Mouse (Mus musculus) spleen, adult 18-20 months (tissue): ENCODE measurements at regions not wholly inside any gene's neighbourhood (a gene's known extent, or its start where the extent isn't known, plus 50 kb on each side); places are given as distances from the start of the nearest gene placed in this dataset.

Experiments
- DNase-seq, 2 experiments: peaks; one replicate each; pipeline ENCODE4 v3.0.0; 2022; ENCODE audit warnings: mixed read lengths in 2 of 2

DNA sequence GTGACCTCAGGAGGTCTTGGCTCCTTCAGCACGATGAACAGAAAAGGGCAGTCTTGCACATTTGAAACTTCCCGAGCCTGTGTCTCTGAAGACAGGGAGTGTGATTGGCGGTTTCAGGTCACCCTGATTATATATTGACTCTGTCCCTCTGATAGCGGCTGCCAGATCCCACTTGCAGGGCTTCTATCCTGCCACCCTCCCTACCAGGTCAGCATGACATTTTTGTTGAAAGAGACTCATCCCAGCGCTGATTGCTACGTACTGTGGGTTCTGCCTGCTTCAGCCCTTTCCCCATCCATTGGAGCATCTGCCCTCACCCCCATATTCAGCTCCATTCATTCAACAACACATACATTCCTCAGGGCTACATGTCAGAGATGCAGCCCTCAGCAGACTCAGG lies 466.7 kb downstream of the Etnk1 start:
- DNase-seq: no peak

DNA sequence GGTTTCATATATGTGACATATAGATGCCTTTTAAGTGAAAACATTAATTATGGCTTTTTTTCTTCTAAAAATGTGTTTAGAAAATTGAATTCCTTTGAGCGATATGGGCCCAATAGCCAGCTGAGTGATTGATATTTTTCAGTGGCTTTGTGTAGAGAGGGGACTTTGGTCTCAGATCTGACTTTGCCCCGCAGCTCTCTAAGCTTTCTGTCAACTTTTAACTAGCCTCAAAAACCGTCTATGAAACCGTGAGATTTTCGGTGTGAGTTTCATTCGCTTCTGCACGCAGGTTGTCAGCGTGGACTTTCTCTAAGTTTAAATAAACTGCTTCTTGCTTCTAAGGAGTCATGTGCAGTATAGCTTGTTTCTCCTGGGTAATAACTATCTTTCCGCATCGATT lies 467.3 kb downstream of the Etnk1 start:
- DNase-seq: no peak

DNA sequence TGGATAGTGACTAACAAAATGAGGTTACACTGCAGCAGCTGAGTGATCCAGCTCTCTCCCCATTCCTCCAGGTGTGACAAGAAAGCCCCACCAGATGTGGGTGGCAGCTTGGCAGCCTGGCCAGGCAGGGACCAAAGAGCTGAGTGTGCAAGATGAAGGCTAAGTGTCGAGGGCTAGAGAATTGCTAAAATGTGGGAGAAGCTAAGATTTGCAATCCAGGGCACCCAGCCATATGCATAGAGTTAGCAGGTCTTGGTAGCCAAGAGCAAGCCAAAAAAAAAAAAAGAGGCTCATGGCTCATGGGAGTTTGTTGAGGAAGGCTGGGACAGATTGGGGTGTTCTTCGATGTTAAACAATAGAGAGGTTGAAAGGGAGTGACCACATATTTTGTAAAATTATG lies 468.0 kb downstream of the Etnk1 start:
- DNase-seq: no peak

DNA sequence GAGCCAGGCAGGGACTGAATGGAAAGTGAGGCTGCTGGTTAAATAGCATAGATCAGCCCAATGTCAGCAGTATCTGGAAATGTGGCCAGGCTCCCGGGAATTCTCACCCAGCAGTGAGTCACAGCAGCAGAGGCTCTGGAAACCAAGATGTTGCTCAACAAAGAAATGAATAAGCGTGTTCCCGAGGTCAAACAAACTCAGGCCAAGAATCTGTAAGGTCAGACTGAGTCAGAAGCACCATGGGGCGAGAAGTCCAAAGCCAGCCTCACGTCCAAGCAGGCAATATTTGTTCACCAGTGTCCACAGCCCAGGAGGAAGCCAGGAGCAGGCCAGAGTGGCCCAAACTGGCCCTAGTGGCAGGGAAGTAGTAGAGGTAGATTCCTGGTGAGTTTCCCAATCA lies 473.6 kb downstream of the Etnk1 start:
- DNase-seq: no peak

DNA sequence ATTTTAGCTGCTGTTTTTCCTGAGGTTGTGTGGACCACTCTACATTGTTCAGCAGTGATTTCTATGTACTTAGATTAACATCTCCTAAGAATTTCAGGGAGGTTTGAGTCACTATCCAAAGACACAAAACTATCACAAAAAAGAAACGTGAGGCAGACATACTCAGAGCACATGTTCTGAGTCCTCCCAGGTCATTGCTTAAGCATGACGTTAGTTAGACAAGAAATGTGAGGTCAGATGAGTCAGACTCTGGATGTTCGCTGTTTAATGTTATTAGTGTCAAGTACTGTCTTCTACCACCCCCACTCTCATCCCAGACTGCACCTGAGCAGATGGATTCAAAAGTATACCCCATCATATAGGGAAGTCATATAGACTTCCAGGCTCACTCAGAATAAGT lies 475.0 kb downstream of the Etnk1 start:
- no peak for DNase-seq

DNA sequence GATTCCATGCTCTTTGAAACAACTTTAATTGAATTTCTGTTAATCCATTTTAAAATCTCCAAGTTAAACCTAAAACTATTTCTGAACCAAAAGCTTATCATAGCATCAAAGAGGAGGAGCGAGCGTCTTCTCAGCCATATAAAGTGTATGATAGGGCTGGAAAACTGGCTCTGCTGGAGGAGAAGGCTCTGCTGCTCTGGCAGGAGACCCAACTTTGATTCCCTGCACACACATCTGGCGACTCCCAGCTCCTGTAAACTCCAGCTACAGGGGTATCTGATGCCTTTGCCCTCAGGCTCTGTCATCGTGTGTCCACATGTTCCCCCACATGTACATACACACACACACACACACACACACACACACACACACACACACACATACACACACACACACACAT lies 479.0 kb downstream of the Etnk1 start:
- no peak for DNase-seq

DNA sequence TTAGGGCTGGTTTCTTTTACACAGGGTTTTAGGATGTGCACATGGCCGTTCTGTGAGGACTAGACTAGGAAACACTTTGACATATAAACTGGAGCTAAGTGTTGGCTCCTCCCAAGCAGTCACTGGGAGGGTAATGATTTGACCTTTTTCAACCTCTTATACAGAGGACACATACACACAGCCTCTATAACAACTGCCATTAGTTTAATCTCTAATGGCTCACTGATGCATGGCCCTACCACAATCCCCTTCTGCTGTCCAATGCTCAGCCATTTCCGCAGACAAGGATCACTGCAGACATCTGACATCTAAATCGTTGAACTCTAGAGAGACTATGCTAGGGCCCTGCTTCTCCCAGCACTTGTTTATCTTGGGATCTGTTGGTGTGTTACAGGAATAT lies 481.5 kb downstream of the Etnk1 start:
- DNase-seq: no peak

DNA sequence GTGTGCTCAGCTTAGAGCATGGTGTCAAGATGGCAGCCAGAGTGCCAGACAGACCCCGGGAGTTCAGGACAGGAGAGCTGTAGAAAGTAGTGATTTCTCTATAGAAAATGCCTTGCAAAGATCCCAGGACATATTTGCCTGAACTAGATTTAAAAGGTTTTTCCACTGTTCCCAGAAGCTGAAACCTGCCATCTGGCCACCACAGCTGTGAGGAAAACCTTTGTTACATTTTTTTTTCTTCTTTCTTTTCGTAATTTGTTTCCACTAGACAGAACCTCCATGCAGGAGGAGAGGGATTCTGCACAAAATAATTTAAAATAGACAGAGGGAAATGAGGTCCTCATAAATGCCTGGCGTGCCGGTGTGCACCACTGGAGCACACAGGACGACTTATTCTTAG lies 489.6 kb downstream of the Etnk1 start:
- no peak for DNase-seq

DNA sequence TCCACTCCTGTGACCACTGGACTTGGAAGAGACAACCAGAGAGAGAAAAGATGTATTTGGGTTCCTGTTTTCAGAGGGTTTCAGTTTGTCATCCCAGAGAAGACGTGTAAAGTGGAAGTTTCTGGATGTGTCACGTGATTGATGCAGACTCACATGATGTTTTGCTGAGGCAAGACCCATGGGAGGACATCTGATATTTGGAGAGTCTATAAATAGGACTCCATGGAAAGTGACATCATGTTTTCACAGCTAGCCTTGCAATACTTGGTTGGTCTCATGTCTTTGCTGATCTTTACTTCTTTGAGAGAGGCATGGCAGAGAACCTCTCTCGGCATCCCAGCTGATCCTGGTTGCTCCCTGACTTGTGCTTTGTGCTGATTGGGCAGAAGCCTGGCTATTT lies 493.8 kb downstream of the Etnk1 start:
- no peak for DNase-seq

DNA sequence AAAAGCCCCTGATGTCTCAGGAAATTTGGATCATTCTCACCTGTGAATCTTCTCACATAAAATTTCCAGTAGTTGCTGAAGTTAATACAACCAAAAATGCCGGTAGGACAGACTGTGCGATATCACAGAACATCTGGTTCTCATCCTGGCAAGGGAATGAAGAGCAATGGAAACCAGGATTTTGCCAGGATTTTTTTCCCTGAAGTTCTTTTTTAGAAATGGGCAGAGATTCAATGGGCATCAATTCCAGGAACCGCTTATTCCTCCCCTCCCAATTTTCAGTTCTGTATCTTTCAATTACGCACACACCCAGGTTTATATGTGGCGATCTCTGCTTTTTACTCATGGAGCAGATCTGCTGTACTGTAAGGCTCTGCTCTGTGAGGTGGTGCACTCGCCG lies 496.3 kb downstream of the Etnk1 start:
- DNase-seq: no peak

DNA sequence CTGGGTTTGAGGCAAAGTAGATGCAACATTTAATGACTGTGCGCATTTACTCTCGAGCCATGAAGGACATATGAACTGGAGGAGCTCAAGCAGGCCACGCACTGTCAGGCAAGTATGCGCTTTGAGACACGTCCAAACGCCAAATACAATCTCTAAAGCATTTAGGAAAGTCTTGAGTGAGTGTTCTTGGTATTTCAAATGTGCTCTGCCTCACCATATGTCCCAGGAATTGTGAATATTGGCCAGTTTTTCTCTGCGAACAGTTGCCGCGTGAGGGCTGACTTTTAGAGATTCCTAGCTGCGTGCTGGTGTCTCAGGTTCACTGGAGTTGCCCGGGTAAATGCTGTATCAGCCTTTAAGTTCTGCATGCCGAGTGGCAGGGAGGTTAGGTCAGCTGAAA lies 498.4 kb downstream of the Etnk1 start:
- DNase-seq: no peak

DNA sequence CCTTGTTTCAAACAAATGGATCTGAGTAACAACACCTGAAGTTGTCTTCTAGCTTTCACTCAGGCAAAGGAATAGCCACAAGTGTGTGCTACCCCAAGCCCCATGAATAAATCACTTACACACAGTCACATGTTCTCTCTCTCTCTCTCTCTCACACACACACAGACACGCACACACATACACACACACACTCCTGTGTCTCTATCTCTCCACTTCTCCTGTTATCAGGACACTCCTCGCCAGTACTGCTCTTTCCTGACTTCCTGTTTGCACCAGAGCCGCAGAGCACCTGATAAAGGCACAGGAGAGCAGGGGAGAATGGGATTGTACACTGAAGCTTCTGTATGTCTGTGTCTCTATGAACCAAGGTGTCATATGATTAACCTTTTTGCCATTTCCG lies 501.5 kb downstream of the Etnk1 start:
- no peak for DNase-seq

DNA sequence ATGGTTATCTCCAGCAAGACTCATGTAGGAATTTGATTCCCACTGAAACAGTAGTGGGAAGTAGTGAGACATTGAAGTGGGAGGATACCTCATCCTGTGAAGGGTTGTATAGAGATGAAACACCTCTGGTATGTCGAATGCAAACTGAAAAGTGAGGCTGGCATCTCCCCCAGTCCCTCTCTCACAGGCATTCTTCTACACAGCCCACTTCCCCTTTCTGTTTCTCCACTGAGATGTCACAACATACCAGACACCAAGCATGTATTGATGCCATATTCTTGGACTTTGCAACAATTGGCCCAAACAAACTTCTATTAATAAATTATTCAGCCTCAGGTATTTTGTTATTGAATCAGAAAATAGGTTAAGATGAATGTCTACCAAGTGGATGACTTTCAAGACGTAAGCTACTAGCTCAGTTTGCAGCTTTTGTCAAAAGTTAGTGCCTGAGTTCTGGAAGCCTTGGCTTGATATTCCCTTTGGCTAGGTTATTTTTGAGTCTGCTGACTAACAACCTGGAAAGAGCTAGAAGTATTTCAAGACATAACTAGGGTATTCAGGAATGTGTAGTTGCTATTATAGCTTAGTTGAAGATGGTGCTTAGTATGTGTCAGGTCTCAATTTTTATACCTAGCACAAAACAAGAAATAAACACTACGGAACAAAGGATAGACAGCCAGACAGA lies 502.6 kb downstream of the Etnk1 start:
- DNase-seq: no peak

DNA sequence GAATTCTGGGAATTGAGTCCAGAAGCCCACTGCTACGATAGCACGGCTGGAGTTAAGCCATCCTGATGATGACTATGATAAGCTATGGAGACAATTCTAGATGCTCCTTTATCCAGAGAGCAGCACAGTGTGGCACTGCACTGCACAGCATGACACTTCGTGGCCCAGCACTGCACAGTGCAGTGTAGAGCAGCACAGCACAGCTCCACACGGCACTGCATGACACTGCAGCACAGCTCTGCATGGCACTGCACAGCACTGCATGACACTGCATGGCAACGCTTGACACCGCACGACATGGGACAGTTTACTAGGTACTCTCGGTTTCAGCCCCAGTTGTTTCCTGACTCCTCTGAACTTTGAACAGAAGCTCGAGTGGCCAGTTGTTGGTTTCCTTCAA lies 523.1 kb downstream of the Etnk1 start:
- no peak for DNase-seq

DNA sequence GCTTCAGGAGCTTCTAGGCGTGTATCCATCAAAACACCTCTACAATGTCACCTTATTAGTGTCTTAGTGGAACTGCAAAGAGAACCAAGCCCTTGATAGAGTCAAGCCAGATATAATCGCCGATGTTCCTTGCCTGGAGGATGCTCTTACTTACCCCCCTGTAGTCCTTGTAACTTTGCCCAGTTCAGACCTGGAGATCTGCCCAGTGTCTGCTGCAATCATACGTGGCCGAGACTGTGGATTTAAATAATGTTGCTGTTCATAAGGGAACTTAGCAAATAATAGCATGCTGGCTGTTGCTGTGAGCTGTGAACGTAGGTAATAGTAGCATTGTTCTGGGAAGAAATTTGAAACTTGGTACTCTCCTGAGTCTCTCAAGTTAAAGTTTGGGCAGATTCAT lies 523.8 kb downstream of the Etnk1 start:
- DNase-seq: no peak

DNA sequence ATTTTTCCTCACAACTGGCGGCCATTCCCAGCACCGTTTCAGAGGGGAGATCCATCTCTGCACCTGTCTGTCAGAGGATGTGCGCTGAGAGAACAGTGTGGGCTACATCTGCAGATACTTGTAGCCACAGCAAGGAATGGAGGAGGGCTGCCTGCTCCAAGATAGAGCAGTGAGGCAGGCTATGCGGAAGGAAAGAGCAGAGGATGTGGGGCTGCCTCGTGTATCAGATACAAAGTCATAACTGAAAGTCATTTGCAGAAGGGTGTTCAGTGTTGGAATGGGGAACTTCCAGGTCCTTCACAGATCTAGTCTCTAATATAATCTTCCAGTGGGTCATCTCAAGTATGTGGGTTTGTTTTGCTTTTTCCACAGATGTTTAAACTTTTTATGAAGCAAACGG lies 531.0 kb downstream of the Etnk1 start:
- DNase-seq: no peak

DNA sequence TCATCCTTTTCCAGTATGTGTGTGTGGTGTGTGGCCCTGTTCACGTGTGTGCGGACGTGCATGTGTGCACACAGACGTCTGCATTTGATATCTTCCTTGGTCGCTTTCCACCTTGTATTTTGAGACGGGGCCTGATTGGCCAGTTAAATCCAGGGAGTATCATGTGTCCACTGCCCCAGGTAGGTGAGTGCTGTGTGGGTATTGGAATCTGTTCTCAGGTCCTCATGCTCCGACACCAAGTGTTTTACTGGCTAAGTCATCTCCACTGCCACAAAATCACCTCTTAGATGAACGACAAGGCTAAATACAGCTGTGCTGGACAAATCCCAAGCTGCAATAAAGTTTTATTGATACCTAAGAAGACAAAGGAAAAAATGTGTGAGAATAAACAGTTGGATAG lies 537.0 kb downstream of the Etnk1 start:
- no peak for DNase-seq

DNA sequence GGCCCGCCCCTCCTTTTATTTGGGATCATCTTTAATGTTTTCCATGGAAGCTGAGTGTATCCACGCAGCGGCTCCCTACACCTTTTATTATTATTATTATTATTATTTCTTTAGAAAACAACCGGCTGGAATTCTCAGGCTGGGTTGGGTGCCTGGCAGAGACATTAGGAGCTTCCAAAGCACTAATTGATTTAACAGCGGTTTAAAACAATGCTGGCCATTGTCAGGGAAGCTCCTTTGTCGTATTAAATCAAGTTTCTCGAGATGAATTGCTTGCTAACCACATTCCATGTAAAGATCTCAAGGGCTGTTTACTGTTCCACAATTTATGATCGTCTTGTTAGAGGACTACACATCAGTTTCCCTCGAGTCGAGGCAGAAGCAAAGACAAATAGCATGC lies 539.4 kb downstream of the Etnk1 start:
- no peak for DNase-seq

DNA sequence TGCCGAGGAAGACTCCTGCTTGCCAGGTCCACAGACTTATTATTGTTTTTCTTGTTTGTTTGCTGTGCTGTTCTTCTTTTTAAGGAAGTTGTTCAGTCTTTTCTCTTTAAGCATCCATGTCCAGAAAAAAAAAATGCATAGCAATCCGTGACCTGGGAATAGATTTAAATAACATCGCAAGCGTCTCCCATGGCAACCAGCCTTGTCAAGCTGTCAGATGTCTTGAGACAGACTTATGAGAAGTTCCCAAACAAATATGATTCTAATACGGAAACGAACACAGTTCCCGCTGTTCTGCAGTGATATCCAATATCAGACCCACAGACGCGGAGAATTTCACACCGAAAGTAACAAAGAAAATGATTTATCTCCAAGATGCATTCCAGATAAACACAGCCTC lies 547.4 kb downstream of the Etnk1 start:
- no peak for DNase-seq

DNA sequence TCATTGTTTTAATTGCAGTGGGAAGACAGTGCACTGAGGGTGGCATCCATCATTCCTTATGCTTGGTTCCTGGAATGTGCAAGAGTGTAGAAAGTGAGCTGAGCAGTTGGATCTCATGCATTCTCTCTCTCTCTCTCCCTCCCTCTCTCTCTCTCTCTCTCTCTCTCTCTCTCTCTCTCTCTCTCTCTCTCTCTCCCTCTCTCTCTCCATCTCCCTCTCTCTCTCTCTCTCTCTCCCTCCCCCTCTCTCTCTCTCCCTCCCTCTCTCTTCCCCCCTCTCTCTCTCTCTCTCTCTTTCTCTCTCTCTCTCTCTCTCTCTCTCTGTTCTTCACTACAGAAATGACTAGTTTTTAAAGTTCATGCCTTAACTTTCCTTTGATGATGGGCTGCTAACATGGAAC lies 583.1 kb downstream of the Etnk1 start:
- DNase-seq: no peak

DNA sequence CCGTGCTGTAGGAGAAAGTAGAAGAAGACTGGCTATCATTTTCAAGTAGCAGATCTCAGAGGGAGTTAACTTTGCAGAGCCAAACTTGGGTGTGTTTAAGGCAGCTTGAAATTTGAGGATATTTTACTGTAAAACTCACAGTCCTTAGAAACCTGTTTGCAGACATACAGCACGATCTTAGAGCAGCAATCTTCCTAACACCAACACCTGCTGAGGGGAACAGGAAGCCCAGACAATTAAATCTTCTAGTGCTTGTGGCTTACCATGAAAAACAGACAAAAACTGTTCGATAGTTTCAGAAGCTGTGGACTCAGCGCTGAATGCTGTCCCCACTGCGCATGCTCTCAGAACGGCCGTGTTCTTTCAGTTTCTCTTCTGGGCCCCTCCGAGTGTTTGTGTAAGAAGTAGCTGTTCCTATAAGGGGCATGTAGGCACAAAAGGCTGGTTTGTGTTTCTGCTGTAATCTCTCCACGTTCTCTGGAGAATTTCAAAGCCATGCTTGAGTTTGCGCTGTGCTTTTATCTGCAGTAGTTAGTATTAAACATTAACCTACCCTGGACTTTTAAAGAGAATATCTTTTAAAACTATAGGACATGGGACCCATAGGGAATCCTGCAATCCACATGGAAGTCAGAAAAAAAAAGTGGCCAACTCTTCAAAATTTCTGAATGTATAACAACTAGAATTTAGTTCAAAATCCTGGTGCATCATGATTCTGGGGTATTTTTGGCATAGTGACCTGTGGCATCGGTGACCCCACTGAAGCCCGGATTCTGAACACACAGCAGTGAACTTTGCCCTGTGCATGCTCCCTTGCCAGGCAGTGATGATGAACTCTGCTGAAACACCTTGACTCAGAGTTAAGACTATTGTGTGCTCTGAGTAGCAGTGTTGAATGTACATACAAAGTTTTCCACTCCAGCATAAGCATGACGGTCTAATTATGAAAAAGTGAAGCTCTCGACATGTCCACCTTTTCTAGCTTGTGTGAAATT lies 584.4 kb downstream of the Etnk1 start:
- peak; percentile 40 to 44 for DNase-seq

DNA sequence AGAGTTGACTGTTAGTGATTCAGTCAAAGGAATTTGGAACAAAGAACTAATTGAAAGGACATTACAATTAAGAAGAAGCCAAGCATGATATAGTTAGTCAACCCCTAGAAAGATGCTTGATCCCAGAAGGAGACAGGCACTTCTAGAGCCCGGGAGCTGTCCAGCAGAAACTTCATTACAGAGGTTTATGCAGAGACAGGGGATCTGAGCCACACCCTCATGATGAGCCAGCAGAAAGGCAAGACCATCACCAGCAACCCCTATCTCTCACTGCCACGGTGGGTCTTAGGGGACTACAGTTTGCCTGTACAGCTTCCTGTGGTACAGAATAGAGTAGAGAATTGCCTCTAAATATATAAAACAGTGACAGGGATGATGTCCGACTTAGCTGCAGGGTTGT lies 590.4 kb downstream of the Etnk1 start:
- no peak for DNase-seq

DNA sequence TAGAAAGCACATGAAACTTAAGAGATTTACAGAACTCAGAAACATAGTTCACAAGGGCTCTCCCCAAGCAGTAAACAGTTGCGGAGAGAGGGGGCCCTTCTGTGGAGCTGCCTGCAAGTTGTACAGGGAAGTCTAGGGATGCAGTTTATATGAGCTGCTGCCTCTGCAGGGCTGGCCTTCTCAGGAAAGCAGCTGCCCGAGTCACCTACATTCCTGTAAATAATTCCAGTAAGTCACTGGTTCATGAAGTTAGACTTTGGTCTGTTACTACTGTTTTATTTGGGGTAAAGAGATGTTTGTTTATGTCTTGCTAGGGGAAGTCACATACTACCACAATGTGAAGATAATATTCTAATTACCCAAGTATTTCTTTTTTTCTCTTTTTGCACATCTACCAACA lies 601.1 kb downstream of the Etnk1 start:
- no peak for DNase-seq
